Mouse (Mus musculus) bone marrow, adult 2 months (tissue): Measurements from ENCODE around the gene Uggt1.

Experiments
- CTCF ChIP-seq: fragments of 200-500 bp; IDR thresholded peaks from 2 replicates; pipeline ENCODE4 v1.5.1; 2011; ENCODE audit warnings: low read length, control low read depth; ENCODE audit not compliant: control insufficient read depth, insufficient read depth
- POLR2A ChIP-seq: fragments of 200-500 bp; IDR thresholded peaks from 2 replicates; pipeline ENCODE4 v1.6.1; 2011; ENCODE audit warnings: low read depth, mild to moderate bottlenecking, control low read depth, low read length, borderline replicate concordance; ENCODE audit not compliant: control insufficient read depth

GRCm38 (mm10) chr1:36251426-36251825 is 6.9 kb upstream of the Uggt1 start:
- TF ChIP-seq CTCF: no peak
- TF ChIP-seq POLR2A: no peak
